Comparison of ENCODE assay signal across 8 mouse cellular contexts in genomic region chr15:97837491-97838061, GRCm38 (mm10). TPM values are rescaled to one million over a fixed set of nuclear protein-coding genes. Genes with fewer than 3 reads are reported as not detected.
A peak's percentile ranks its signal among the peaks of the same experiment; 100 is the strongest.
DNase-seq lines count a peak whose midpoint lies in the region; ATAC-seq and TF ChIP-seq lines count a peak whose summit lies in the region.
"Had no signal": no experiment of that assay in that cellular context is flagged by ENCODE, and none has a peak within 500 bp of the region (broad histone marks: within the 10 kb centered on the region; RNA-seq: fewer than 3 reads in every experiment).

No protein-coding gene starts in this region.

- TF ChIP-seq POLR2A in embryonic fibroblast, embryonic 13.5 days (IDR thresholded peaks at IDR 0.05; ENCODE audit: low read depth, low read length) = no peak

- H3K27ac ChIP-seq in embryonic fibroblast, embryonic 13.5 days (ENCODE audit: insufficient read depth, low read length) = peak overlapping the region; percentile 87
- H3K27ac ChIP-seq: limb, embryonic 12.5 days had no signal

- TF ChIP-seq CTCF in embryonic fibroblast, embryonic 13.5 days (IDR thresholded peaks at IDR 0.05; ENCODE audit: borderline replicate concordance, insufficient read depth, low read length) = no peak

- peak; percentile 41 for ATAC-seq in inflammation-experienced regulatory T-cells, adult 6 months

- DNase-seq in retina, postnatal 1 day = peak; percentile 46
- no peak for DNase-seq in retina, embryonic 14.5 days (ENCODE audit: low spot score)
- DNase-seq in splenic B cell, adult 2 months (ENCODE audit: low read depth, low spot score) = peak; percentile 25
- no peak for DNase-seq in layer of hippocampus, adult 9-11 months
- DNase-seq in left cerebral cortex, postnatal 10 days (ENCODE audit: extremely low spot score in 1 of 2, low spot score in 2 of 2) = no peak

- no peak overlapping the region for H3K4me3 ChIP-seq in embryonic fibroblast, embryonic 13.5 days (ENCODE audit: insufficient read depth, low read length)
- H3K4me3 ChIP-seq: limb, embryonic 12.5 days had no signal

- H3K36me3 ChIP-seq in splenic B cell, adult 2 months (ENCODE audit: control insufficient read depth, insufficient read depth, low read length, poor library complexity, severe bottlenecking) = no peaks in the 10 kb centered on the region
- H3K36me3 ChIP-seq: limb, embryonic 12.5 days had no signal

- intact Hi-C loops in left cerebral cortex, postnatal 10 days (cut with DNase I) = no loop called here

- H3K4me1 ChIP-seq in embryonic fibroblast, embryonic 13.5 days (ENCODE audit: control insufficient read depth, insufficient read depth, low read length) = peaks cover 10% of the 10 kb centered on the region

- no peaks in the 10 kb centered on the region for H3K27me3 ChIP-seq in splenic B cell, adult 2 months (ENCODE audit: control insufficient read depth, insufficient read depth, low read length, poor library complexity, severe bottlenecking)
- H3K27me3 ChIP-seq: limb, embryonic 12.5 days had no signal

RNA-seq across cellular contexts. Expression of gene Hdac7, which starts 6.7 kb away (rescaled TPM):
- 51.8 and 60.1 TPM in 2 replicates for polyA plus RNA-seq in embryonic fibroblast, embryonic 13.5 days (2011; ENCODE audit: insufficient read length, low read depth, missing spikeins)
- polyA plus RNA-seq in inflammation-experienced regulatory T-cells, adult 6 months (2017; shearing (Covaris generic)) = 10 to 100 TPM; 47.2 to 80.6 (median 77.9) TPM
- total RNA-seq in left cerebral cortex, postnatal 10 days (2021) = 10 to 100 TPM; 21.5 to 23.5 TPM

RNA-seq across cellular contexts. Expression of gene Slc48a1, which starts 59.3 kb away (rescaled TPM):
- polyA plus RNA-seq in embryonic fibroblast, embryonic 13.5 days (2011; ENCODE audit: insufficient read length, low read depth, missing spikeins) = 136 and 167 TPM in 2 replicates
- polyA plus RNA-seq in inflammation-experienced regulatory T-cells, adult 6 months (2017; shearing (Covaris generic)) = 10 to 100 TPM; 30.1 to 34.1 (median 30.8) TPM
- 100 to 1,000 TPM; 122 to 127 TPM for total RNA-seq in left cerebral cortex, postnatal 10 days (2021)

Comparison
In these comparisons a context has a peak if more than half of its experiments do, and no peak if none do; other contexts are left out.
1. DNase-seq: peak in retina, postnatal 1 day (single experiment) and splenic B cell, adult 2 months (single experiment); none in retina, embryonic 14.5 days (single experiment), layer of hippocampus, adult 9-11 months (single experiment) and left cerebral cortex, postnatal 10 days (0 of 2).